Mouse (Mus musculus) E14TG2a.4 (cell line): ENCODE results near the gene Zic4.

Source experiments
- H3K27me3 ChIP-seq: 2 replicates; pipeline ENCODE4 v1.6.1; 2014; ENCODE audit warnings: low read length, control low read depth; ENCODE audit not compliant: insufficient read depth
- H3K36me3 ChIP-seq: 2 replicates; pipeline ENCODE4 v1.6.1; 2014; ENCODE audit warnings: low read length, control low read depth; ENCODE audit not compliant: insufficient read depth
- H3K4me1 ChIP-seq: replicated peaks from 2 replicates; pipeline ENCODE4 v1.6.1; 2014; ENCODE audit warnings: low read depth, low read length, control low read depth
- H3K4me3 ChIP-seq: replicated peaks from 2 replicates; pipeline ENCODE4 v1.5.1; 2014; ENCODE audit warnings: mild to moderate bottlenecking, low read length
- H3K9me3 ChIP-seq: 2 replicates; pipeline ENCODE4 v1.6.1; 2014; ENCODE audit warnings: low read length, control low read depth
- CTCF ChIP-seq: conservative IDR thresholded peaks from 2 replicates; pipeline ENCODE4 v1.5.1; 2014; ENCODE audit warnings: low read length
- NANOG ChIP-seq: IDR thresholded peaks from 2 replicates; pipeline ENCODE4 v1.6.1; 2014; ENCODE audit warnings: borderline replicate concordance, low read length, mixed read lengths
- POU5F1 ChIP-seq: IDR thresholded peaks from 2 replicates; pipeline ENCODE4 v1.6.1; 2014; ENCODE audit warnings: low read length, borderline replicate concordance

Zic4 gene

GRCm38 (mm10) chr9:91366226-91366998, 4.2 kb downstream of the Zic4 start:
- Histone ChIP-seq H3K9me3 (no peaks in the 10 kb centered on the region), H3K36me3 (no peaks in the 10 kb centered on the region), H3K27me3 (peaks cover 92% of the 10 kb centered on the region), H3K4me3 (0 out of 2 replicates have a peak overlapping the region, but pooled peaks have one; percentile 62), H3K4me1 (peaks cover 42% of the 10 kb centered on the region)
- no peak for TF ChIP-seq NANOG
- TF ChIP-seq CTCF: no peak
- no peak for TF ChIP-seq POU5F1

- Histone ChIP-seq H3K4me1 (peaks cover 34% of the 10 kb centered on the region), H3K9me3 (no peaks in the 10 kb centered on the region)
- TF ChIP-seq POU5F1: no peak
- TF ChIP-seq CTCF: no peak
- no peak for TF ChIP-seq NANOG
Observed at GRCm38 (mm10) chr9:91366999-91367811, 5.0 kb downstream of the Zic4 start.

GRCm38 (mm10) chr9:91368150-91368549, 5.9 kb downstream of the Zic4 start:
- TF ChIP-seq POU5F1 (no peak), NANOG (no peak), CTCF (no peak)
- H3K9me3 ChIP-seq: no peaks in the 10 kb centered on the region
- no peak overlapping the region for H3K4me3 ChIP-seq
- H3K4me1 ChIP-seq: peaks cover 30% of the 10 kb centered on the region
- no peaks in the 10 kb centered on the region for H3K36me3 ChIP-seq
- peaks cover 90% of the 10 kb centered on the region for H3K27me3 ChIP-seq

More at GRCm38 (mm10) chr9:91366999-91367811, 5.0 kb downstream of the Zic4 start:
- Histone ChIP-seq H3K27me3 (peaks cover 92% of the 10 kb centered on the region), H3K4me3 (0 out of 2 replicates have a peak overlapping the region, but pooled peaks have one; percentile 7), H3K36me3 (no peaks in the 10 kb centered on the region)

GRCm38 (mm10) chr9:91368946-91369292, 6.7 kb downstream of the Zic4 start:
- Histone ChIP-seq H3K4me1 (peaks cover 28% of the 10 kb centered on the region), H3K4me3 (no peak overlapping the region), H3K27me3 (peaks cover 86% of the 10 kb centered on the region), H3K36me3 (no peaks in the 10 kb centered on the region), H3K9me3 (no peaks in the 10 kb centered on the region)
- TF ChIP-seq CTCF: no peak

GRCm38 (mm10) chr9:91369293-91369991, 7.2 kb downstream of the Zic4 start:
- no peaks in the 10 kb centered on the region for H3K9me3 ChIP-seq
- TF ChIP-seq CTCF (no peak), POU5F1 (no peak), NANOG (no peak)

GRCm38 (mm10) chr9:91370191-91370708, 8.0 kb downstream of the Zic4 start:
- Histone ChIP-seq H3K27me3 (peaks cover 85% of the 10 kb centered on the region), H3K4me3 (no peak overlapping the region), H3K4me1 (peaks cover 19% of the 10 kb centered on the region), H3K36me3 (no peaks in the 10 kb centered on the region), H3K9me3 (no peaks in the 10 kb centered on the region)
- TF ChIP-seq POU5F1: no peak
- no peak for TF ChIP-seq CTCF
- no peak for TF ChIP-seq NANOG

More at GRCm38 (mm10) chr9:91369293-91369991, 7.2 kb downstream of the Zic4 start:
- Histone ChIP-seq H3K27me3 (peaks cover 85% of the 10 kb centered on the region), H3K36me3 (no peaks in the 10 kb centered on the region), H3K4me1 (peaks cover 23% of the 10 kb centered on the region), H3K4me3 (no peak overlapping the region)

- no peak for TF ChIP-seq CTCF
- no peak for TF ChIP-seq POU5F1
- TF ChIP-seq NANOG: no peak
- no peaks in the 10 kb centered on the region for H3K36me3 ChIP-seq
- H3K4me1 ChIP-seq: peaks cover 19% of the 10 kb centered on the region
- H3K27me3 ChIP-seq: peaks cover 86% of the 10 kb centered on the region
- H3K4me3 ChIP-seq: no peak overlapping the region
- H3K9me3 ChIP-seq: no peaks in the 10 kb centered on the region
Observed at GRCm38 (mm10) chr9:91371011-91371410, 8.8 kb downstream of the Zic4 start.

GRCm38 (mm10) chr9:91371608-91372007, 9.4 kb downstream of the Zic4 start:
- Histone ChIP-seq H3K4me1 (peaks cover 19% of the 10 kb centered on the region), H3K4me3 (no peak overlapping the region), H3K27me3 (peaks cover 91% of the 10 kb centered on the region), H3K9me3 (no peaks in the 10 kb centered on the region), H3K36me3 (no peaks in the 10 kb centered on the region)
- TF ChIP-seq CTCF: no peak
- TF ChIP-seq NANOG: no peak
- no peak for TF ChIP-seq POU5F1
